Mouse (Mus musculus) MEL (cell line): ENCODE results near the gene Nexn. TPM values are rescaled to one million over a fixed set of nuclear protein-coding genes. Genes with fewer than 3 reads are reported as not detected.

Experiments
- DNase-seq: peaks from one replicate; pipeline ENCODE4 v3.0.0; 2011; ENCODE audit warnings: low read depth, low spot score
- H3K27ac ChIP-seq: 2 replicates; pipeline ENCODE4 v1.5.1; 2012; ENCODE audit warnings: low read depth, mild to moderate bottlenecking, control low read depth, low read length, moderate library complexity; ENCODE audit not compliant: control insufficient read depth
- H3K27me3 ChIP-seq, 2 experiments: fragments of 150-350 bp in 1 of 2; sonication (generic) in 1 of 2; 2 replicates each; pipeline ENCODE4 v1.6.1; 2012; ENCODE audit warnings: low read length in 2 of 2, mild to moderate bottlenecking in 2 of 2, improper control_type of control experiment in 1 of 2, moderate library complexity in 1 of 2; ENCODE audit not compliant: insufficient read depth in 2 of 2, control insufficient read depth in 1 of 2
- H3K36me3 ChIP-seq, 2 experiments: 2 replicates each; pipeline ENCODE4 v1.6.1; 2012 to 2014; ENCODE audit warnings: low read length in 2 of 2, improper control_type of control experiment in 1 of 2, inconsistent platforms in 1 of 2, mild to moderate bottlenecking in 1 of 2; ENCODE audit not compliant: insufficient read depth in 2 of 2, control insufficient read depth in 1 of 2
- H3K4me1 ChIP-seq, 2 experiments: fragments of 150-350 bp in 1 of 2; sonication (generic) in 1 of 2; 2 replicates each; pipeline ENCODE4 v1.6.1; 2012; ENCODE audit warnings: low read length in 2 of 2, improper control_type of control experiment in 1 of 2, mild to moderate bottlenecking in 1 of 2; ENCODE audit not compliant: insufficient read depth in 2 of 2, control insufficient read depth in 1 of 2
- H3K4me3 ChIP-seq, 2 experiments: fragments of 150-350 bp in 1 of 2; sonication (generic) in 1 of 2; 2 replicates each; pipeline ENCODE4 v1.5.1; 2012; ENCODE audit warnings: low read depth in 2 of 2, low read length in 2 of 2, mild to moderate bottlenecking in 2 of 2, moderate library complexity in 2 of 2, control low read depth in 1 of 2, improper control_type of control experiment in 1 of 2; ENCODE audit not compliant: control insufficient read depth in 1 of 2, insufficient read depth in 1 of 2
- H3K79me2 ChIP-seq: 2 replicates; pipeline ENCODE4 v1.6.1; 2012; ENCODE audit warnings: mild to moderate bottlenecking, low read length, moderate library complexity; ENCODE audit not compliant: control insufficient read depth, poor library complexity, insufficient read depth
- H3K9ac ChIP-seq: 2 replicates; pipeline ENCODE4 v1.6.1; 2012; ENCODE audit warnings: low read depth, mild to moderate bottlenecking, control low read depth, low read length, moderate library complexity; ENCODE audit not compliant: control insufficient read depth, poor library complexity, severe bottlenecking
- H3K9me3 ChIP-seq: fragments of 150-350 bp; sonication (generic); replicated peaks from 2 replicates; pipeline ENCODE4 v1.6.1; 2012; ENCODE audit warnings: mild to moderate bottlenecking, low read length, improper control_type of control experiment, moderate library complexity; ENCODE audit not compliant: insufficient read depth
- CHD2 ChIP-seq: IDR thresholded peaks from 2 replicates; pipeline ENCODE4 v1.6.1; 2011; ENCODE audit warnings: low read length, improper control_type of control experiment
- CTCF ChIP-seq, 3 experiments: IDR thresholded peaks in 2 of 3; conservative IDR thresholded peaks in 1 of 3; 2 replicates each; pipeline ENCODE4 v1.5.1; 2011 to 2012; ENCODE audit warnings: low read length in 3 of 3, low read depth in 2 of 3, mild to moderate bottlenecking in 2 of 3, improper control_type of control experiment in 1 of 3, inconsistent platforms in 1 of 3, mixed read lengths in 1 of 3, moderate library complexity in 1 of 3; ENCODE audit not compliant: control insufficient read depth in 1 of 3, insufficient read depth in 1 of 3, poor library complexity in 1 of 3, severe bottlenecking in 1 of 3
- E2F4 ChIP-seq: IDR thresholded peaks from 2 replicates; pipeline ENCODE4 v1.6.1; 2011; ENCODE audit warnings: low read depth, low read length, improper control_type of control experiment, borderline replicate concordance
- EP300 ChIP-seq, 2 experiments: IDR thresholded peaks; 2 replicates each; pipeline ENCODE4 v1.6.1; 2011; ENCODE audit warnings: improper control_type of control experiment in 2 of 2, low read length in 2 of 2, low read depth in 1 of 2, mild to moderate bottlenecking in 1 of 2
- GATA1 ChIP-seq: IDR thresholded peaks from 2 replicates; pipeline ENCODE4 v1.6.1; 2011; ENCODE audit warnings: low read depth, low read length, improper control_type of control experiment
- HCFC1 ChIP-seq: IDR thresholded peaks from 2 replicates; pipeline ENCODE4 v1.6.1; 2012; ENCODE audit warnings: low read depth, mild to moderate bottlenecking, inconsistent platforms, low read length, improper control_type of control experiment, moderate library complexity
- MAX ChIP-seq: IDR thresholded peaks from 2 replicates; pipeline ENCODE4 v1.6.1; 2011; ENCODE audit warnings: low read length, improper control_type of control experiment
- MAZ ChIP-seq: IDR thresholded peaks from 2 replicates; pipeline ENCODE4 v1.6.1; 2012; ENCODE audit warnings: low read depth, mild to moderate bottlenecking, inconsistent platforms, low read length, improper control_type of control experiment
- MXI1 ChIP-seq: IDR thresholded peaks from 2 replicates; pipeline ENCODE4 v1.6.1; 2011; ENCODE audit warnings: mild to moderate bottlenecking, low read depth, low read length, improper control_type of control experiment
- MYC ChIP-seq: IDR thresholded peaks from 2 replicates; pipeline ENCODE4 v1.6.1; 2011; ENCODE audit warnings: low read depth, mild to moderate bottlenecking, low read length, improper control_type of control experiment, moderate library complexity
- NELFE ChIP-seq: IDR thresholded peaks from 2 replicates; pipeline ENCODE4 v1.6.1; 2011; ENCODE audit warnings: low read depth, low read length, improper control_type of control experiment
- NRF1 ChIP-seq: IDR thresholded peaks from 2 replicates; pipeline ENCODE4 v1.6.1; 2014; ENCODE audit warnings: low read depth, mild to moderate bottlenecking, inconsistent platforms, low read length, improper control_type of control experiment, moderate library complexity; ENCODE audit not compliant: poor library complexity, insufficient read depth, severe bottlenecking
- POLR2A ChIP-seq, 2 experiments: IDR thresholded peaks; 2 replicates each; pipeline ENCODE4 v1.6.1; 2011 to 2012; ENCODE audit warnings: low read length in 2 of 2, mild to moderate bottlenecking in 2 of 2, control low read depth in 1 of 2, improper control_type of control experiment in 1 of 2, low read depth in 1 of 2, moderate library complexity in 1 of 2; ENCODE audit not compliant: control insufficient read depth in 1 of 2, insufficient read depth in 1 of 2, poor library complexity in 1 of 2
- POLR2AphosphoS2 ChIP-seq: IDR thresholded peaks from 2 replicates; pipeline ENCODE4 v1.6.1; 2011; ENCODE audit warnings: low read length, improper control_type of control experiment
- RCOR1 ChIP-seq: IDR thresholded peaks from 2 replicates; pipeline ENCODE4 v1.6.1; 2012; ENCODE audit warnings: low read depth, mild to moderate bottlenecking, inconsistent platforms, low read length, improper control_type of control experiment
- TAL1 ChIP-seq: IDR thresholded peaks from 2 replicates; pipeline ENCODE4 v1.6.1; 2012; ENCODE audit warnings: mild to moderate bottlenecking, inconsistent platforms, low read length, moderate library complexity, mixed read lengths
- UBTF ChIP-seq: IDR thresholded peaks from 2 replicates; pipeline ENCODE4 v1.6.1; 2012; ENCODE audit warnings: low read depth, mild to moderate bottlenecking, inconsistent platforms, low read length, improper control_type of control experiment, moderate library complexity, borderline replicate concordance; ENCODE audit not compliant: insufficient read depth
- USF2 ChIP-seq, 2 experiments: IDR thresholded peaks; 2 replicates each; pipeline ENCODE4 v1.6.1; 2011 to 2012; ENCODE audit warnings: improper control_type of control experiment in 2 of 2, low read length in 2 of 2, borderline replicate concordance in 1 of 2, inconsistent platforms in 1 of 2, low read depth in 1 of 2, mild to moderate bottlenecking in 1 of 2; ENCODE audit not compliant: insufficient read depth in 1 of 2
- ZNF384 ChIP-seq: IDR thresholded peaks from 2 replicates; pipeline ENCODE4 v1.6.1; 2012; ENCODE audit warnings: low read depth, mild to moderate bottlenecking, inconsistent platforms, low read length, improper control_type of control experiment
- polyA plus RNA-seq, 2 experiments: library from polyadenylated mRNA; stranded (reverse) in 1 of 2; unstranded in 1 of 2; fragments of >175 nt in 1 of 2; fragments of >200 nt in 1 of 2; gene quantifications; 2 replicates each; pipeline versions ENCODE4 v1.2.1 to v1.2.4; 2012; ENCODE audit warnings: low replicate concordance in 2 of 2, low read depth in 1 of 2; ENCODE audit not compliant: insufficient read length in 2 of 2, insufficient read depth in 1 of 2, missing spikeins in 1 of 2
- total RNA-seq: library from RNA; depleted of rRNA; stranded (reverse); fragments of 300-350 nt; gene quantifications from 2 replicates; pipeline ENCODE4 v1.2.3, GENCODE M21; 2012

Gene Nexn
- total and polyA plus RNA-seq, 3 experiments: 0.19 to 0.96 TPM; not detected in 1

- peaks cover 3% of the 10 kb centered on the region; the same call in 1 of the 2 replicates for H3K79me2 ChIP-seq
- H3K27ac ChIP-seq: no peak overlapping the region
- no peak overlapping the region for H3K9ac ChIP-seq
- peaks cover 0 to 3% of the 10 kb centered on the region in 2 experiments; a peak in 1 of 4 replicates for H3K4me1 ChIP-seq
- TF ChIP-seq RCOR1 (no peak), POLR2A (IDR thresholded peaks at IDR 0.05; ENCODE audit: control insufficient read depth in 1 of 2, insufficient read depth in 1 of 2, low read depth in 1 of 2, low read length in 2 of 2, poor library complexity in 1 of 2) (no peak), NELFE (no peak), EP300 (IDR thresholded peaks at IDR 0.05; ENCODE audit: low read depth in 1 of 2, low read length in 2 of 2) (no peak), MAX (no peak), USF2 (IDR thresholded peaks at IDR 0.05; ENCODE audit: borderline replicate concordance in 1 of 2, insufficient read depth in 1 of 2, low read depth in 1 of 2, low read length in 2 of 2) (no peak), ZNF384 (no peak), MXI1 (no peak), GATA1 (no peak), MAZ (no peak), HCFC1 (no peak), TAL1 (no peak), CTCF (IDR thresholded peaks at IDR 0.05 in 2 of 3, conservative IDR thresholded peaks at IDR 0.05 in 1 of 3; ENCODE audit: control insufficient read depth in 1 of 3, insufficient read depth in 1 of 3, low read depth in 2 of 3, low read length in 3 of 3, poor library complexity in 1 of 3, severe bottlenecking in 1 of 3) (no peak), NRF1 (no peak), MYC (no peak), POLR2AphosphoS2 (no peak), CHD2 (no peak), E2F4 (no peak)
- no peak overlapping the region for H3K4me3 ChIP-seq
- DNase-seq: no peak
- H3K27me3 ChIP-seq: no peaks in the 10 kb centered on the region
- H3K9me3 ChIP-seq: no peaks in the 10 kb centered on the region
- H3K36me3 ChIP-seq: peaks cover 21 to 60% of the 10 kb centered on the region in 2 experiments
Observed at GRCm38 (mm10) chr3:152235805-152236204, 30.3 kb downstream of the Nexn start.

- peaks cover 0 to 5% of the 10 kb centered on the region in 2 experiments; a peak in 3 of 4 replicates for H3K4me1 ChIP-seq
- H3K36me3 ChIP-seq: peaks cover 26 to 61% of the 10 kb centered on the region in 2 experiments
- no peaks in the 10 kb centered on the region for H3K27me3 ChIP-seq
- H3K9me3 ChIP-seq: no peaks in the 10 kb centered on the region
- no peak overlapping the region for H3K9ac ChIP-seq
- H3K4me3 ChIP-seq: no peak overlapping the region
- no peak overlapping the region for H3K27ac ChIP-seq
- TF ChIP-seq UBTF: no peak
- 0 out of 4 replicates have a peak, but pooled peaks of 1 of the 2 experiments have one; percentile 8 for TF ChIP-seq POLR2A (IDR thresholded peaks at IDR 0.05; ENCODE audit: control insufficient read depth in 1 of 2, insufficient read depth in 1 of 2, low read depth in 1 of 2, low read length in 2 of 2, poor library complexity in 1 of 2)
- H3K79me2 ChIP-seq: peaks cover 3% of the 10 kb centered on the region; the same call in 1 of the 2 replicates
- DNase-seq: no peak
Observed at GRCm38 (mm10) chr3:152235238-152235637, 30.9 kb downstream of the Nexn start.
